Mouse (Mus musculus) ovary, postnatal 14 days (tissue): ENCODE data around the gene Tlr13.

ENCODE experiments used
- DNase-seq: peaks from one replicate; pipeline ENCODE4 v3.0.0; 2022; ENCODE audit warnings: low spot score

The Tlr13 gene

DNA sequence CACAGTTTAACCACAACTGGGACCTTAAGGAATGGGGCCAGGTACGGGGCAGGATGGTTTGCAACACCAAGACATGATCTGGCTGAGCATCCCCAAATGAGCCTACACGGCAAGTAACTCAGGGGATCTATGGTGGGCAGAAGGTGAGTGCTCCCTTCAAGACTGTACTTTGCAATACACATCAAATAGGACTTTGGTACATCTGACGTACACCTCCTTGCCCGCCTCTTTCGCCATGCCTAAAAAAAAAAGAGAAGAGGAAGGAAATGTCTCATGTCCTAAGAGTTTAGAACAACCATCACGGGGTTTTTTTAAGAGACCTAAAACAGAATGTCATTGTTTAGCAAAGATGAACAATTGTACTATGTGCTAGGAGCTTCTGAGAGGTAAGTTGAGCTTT, at the start of gene Tlr13:
Gene Tlr13 (plus strand): TSS at position 269 of the 400 bp plus-strand sequence.
- DNase-seq: no peak

DNA sequence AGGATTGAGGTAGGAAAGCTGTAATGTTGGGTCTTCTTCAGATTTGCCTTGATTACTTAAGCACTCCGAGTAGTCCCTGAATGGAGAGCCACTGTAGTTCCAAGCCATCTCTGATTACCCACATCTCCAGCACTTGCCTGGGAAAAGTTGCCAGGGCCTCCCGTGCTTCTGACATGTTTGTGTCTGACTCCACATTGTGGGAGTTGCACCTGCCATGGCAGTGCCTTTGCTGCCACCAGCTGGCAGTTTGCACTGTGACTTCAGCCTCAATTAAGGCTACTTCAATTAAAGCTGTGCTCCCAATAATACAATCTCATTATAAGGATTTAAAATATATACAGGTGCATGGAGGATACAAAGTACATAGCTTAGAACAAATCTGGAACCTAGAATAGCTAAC, 37.5 kb upstream of the Tlr13 start:
- DNase-seq: no peak

DNA sequence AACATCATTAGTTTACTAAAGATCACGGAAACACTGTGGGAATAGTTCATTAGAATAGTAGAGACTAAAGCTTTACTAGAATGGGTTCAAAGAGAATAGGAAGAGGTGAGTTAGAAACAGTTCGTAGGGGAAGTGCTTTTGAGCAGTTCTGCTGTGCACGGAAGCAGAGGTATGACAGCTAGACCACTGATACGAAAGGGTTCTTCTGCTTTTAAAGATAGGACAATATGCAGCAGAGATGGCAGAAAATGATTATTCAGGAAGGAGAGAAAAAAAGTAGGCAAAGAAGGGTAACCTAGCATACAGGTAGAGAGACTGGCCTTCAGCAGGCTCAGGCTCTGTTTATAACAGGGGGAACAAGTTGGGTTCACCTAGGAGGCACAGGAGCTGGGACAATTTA, 29.1 kb upstream of the Tlr13 start:
- DNase-seq: no peak

DNA sequence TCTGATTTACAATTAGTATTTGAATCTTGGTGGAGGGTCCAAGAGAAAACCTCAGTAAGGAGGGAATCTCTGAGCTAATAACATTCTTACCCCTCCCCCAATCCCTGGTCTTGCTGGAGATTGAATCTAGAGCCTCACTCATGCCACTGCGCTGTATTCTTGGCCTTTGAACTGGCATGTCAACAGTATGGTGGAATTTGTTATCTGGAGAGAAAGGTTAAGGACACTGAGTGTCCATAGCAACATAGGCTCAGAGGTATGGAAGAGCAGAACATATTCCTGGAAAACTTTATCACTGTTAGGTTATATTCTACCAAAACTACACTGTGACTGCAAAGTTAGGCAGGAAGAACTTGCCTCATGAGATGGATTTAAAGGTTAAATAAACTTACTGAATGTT, 28.3 kb upstream of the Tlr13 start:
- no peak for DNase-seq

DNA sequence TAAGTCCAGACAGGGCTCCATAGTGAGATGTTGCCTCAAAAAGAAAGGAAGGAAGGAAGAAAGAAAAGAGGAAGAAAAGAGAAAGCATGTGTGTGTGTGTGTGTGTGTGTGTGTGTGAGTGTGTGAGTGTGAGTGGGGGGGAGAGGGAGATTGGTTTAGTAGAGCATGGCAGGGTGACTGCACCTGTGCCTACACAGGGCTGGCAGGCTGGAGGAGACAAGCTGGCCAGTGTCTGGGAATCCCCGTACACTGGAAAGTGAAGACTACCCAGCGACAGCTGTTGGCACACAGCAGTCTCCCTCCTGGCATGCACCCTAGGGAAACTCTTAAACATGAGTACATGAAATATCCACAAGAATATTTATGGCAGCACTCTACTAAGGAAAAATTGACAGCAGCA, 20.2 kb upstream of the Tlr13 start:
- no peak for DNase-seq

DNA sequence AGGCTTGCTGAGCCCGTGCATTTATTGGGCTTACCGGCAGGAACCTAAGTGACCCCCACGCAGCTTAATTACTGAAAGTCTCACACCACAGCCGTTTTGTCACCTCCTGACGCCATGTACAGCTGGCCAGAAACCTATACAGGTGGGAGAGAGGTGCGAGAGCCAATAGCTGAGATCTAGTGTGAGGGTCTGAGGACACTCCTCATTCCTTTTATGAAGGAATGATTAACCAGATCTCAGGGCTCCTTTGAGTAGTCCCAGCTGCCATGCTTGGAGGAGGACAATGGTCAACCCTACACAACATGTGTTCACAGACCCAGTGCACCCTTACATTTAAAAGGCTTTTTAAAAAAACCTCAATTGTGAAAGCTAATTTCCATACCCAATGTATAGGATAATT, 14.7 kb upstream of the Tlr13 start:
- DNase-seq: no peak

DNA sequence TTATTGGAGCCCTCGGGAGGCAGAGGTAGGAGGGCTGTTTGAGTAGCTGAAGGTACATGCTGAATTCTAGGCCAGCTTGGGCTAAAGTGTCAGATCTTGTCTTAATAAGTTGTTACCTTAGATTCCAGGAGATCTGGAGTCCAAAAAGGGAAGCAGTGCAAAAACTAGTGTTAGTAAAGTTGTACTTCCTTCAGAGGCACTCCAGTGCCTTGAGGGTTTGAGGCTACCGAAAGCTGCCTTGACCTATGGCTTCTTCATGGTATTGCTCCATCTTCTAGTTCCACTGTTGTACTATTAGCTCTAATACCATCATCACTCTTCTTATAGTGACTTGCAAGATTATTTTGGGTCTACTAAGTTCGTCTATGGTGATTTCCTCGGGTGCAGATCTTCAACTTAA, 13.1 kb upstream of the Tlr13 start:
- no peak for DNase-seq

DNA sequence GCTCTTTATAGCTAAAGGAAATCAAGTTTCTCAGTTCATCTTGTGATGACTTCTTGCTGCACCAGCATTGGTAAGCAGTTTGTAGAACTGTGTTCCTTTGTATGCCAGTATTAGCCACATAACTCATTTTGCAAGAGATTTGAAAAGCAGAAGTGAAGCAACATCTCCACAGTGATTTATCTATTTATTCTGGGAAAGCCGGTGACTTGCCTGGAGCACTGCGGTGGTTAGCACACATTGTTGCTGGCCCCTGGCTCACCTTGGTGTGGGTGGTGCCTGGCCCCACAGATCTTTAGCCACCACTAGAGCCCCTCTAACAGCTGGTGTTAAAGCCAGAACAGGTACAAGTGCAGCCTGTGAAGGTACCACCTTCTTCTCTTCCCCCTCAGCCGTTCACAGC, 8.1 kb upstream of the Tlr13 start:
- no peak for DNase-seq

DNA sequence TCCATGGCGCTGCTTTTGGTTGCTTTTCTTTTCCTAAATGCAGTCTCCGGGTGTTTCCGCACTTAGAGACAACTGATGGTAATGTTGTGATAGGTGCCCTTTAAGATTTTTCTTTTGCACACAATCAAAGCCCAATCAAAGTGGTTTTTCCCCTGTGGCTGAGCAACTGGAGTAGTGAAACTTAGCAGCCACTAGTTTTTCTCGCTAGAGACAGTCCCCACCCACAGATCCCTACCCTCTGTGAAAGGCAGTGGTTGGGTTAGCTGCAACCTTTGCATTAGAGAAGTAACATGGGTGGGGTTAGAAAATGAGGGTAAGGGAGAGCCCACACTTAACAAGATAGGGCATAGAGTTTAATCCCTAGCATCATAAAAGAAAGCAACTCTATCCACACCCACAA, 7.5 kb upstream of the Tlr13 start:
- no peak for DNase-seq

DNA sequence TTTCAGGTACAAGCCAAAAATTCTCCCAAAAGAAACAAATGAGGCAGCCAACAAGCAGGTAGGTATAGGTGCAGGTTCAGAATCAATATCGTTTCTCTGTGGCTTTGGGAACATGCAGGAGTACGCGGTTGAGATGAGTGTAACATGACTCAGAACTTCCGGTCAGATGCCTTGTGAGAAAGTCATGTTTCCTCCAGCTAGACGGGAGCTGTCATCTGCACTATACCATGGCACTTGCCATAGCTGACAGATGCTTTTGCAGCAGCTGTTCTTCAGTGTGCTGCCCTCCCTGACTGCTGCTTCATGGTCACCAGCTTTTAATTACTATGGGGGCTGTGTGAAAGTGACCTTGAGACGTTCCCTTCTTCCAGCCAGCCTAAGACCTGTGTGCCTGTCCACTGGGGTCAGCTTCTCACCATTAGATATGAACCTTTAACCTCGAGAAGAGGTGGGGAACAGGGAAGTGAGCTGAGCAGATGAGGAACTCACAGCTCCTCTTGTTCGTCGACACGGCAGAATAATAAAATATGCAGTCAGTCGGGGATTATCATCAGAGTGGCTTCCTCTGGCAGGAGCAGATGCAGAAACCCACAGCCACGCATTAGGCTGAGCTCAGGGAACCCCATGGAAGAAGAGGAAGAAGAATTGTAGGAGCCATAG, 7.0 kb upstream of the Tlr13 start:
- DNase-seq: no peak

DNA sequence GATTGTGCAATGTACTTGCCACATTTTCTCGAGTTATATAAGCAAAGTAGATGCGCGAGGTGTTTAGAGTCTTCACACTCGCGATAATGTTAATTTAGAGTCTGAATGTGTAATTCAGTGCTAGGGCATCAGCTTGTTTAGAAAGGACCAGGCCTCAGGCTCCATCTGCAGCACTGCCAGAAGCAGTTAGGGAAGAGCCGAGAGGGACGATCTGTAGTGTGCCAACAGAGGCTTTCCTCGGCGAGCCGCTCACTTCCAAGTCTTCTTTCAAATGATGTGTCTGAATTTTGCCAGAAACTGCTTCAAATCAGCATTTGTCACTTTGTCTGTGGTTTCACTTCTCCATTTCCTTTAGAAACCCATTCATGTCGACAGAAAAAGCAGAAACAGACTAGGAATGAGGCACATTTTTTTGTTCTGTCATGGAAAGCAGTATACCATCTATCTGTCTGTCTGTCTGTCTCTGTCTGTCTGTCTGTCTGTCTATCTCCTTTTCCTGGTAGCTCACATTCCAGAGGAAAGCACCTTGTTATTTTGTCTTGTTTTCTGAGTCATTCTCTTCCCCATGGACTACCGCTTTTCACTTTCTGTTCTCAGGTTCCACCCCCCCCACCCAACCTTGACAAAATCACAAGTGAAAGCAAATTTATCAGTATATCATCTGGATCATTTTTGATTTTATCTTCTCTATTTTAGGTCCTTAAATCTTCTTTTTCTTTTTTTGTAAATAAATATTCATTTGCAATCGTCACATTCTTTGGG, 3.5 kb upstream of the Tlr13 start:
- no peak for DNase-seq

DNA sequence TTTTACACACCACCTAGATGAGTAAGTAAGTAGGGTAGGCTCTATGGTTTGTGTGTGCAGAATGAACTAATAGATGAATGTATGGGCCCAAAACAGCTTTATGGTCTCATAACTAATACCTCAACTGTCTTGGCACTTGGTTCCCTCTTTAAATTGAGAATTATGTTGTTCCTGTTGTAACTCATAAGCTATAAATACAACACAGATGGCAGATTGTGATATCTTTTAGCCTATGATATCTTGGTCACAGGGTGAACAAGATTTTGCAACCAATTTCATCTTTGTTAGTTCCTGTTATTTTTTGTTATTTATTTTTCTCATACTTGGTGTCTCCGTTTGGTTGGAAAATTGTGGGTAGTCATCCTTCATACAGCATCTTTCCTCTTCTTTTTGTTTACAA, 5.2 kb downstream of the Tlr13 start:
- no peak for DNase-seq

DNA sequence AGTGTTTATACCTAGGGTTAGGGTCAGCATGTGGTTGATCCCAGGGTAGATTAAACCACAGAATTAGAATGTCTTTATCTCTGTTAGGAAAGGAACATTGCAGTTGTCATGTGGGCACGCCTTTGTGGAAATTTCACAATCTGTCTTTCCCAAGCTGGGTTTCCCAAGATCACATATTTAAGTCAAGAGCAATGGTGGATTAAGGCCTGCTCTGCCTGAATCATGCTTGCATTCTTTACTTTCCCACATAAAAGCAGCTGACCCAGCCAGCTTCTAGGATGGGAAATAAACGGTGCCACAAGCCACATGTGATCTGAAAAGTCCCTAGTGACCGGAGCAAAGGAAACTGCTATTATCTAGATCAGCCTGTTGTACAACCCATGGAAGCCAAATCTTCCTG, 6.5 kb downstream of the Tlr13 start:
- no peak for DNase-seq

DNA sequence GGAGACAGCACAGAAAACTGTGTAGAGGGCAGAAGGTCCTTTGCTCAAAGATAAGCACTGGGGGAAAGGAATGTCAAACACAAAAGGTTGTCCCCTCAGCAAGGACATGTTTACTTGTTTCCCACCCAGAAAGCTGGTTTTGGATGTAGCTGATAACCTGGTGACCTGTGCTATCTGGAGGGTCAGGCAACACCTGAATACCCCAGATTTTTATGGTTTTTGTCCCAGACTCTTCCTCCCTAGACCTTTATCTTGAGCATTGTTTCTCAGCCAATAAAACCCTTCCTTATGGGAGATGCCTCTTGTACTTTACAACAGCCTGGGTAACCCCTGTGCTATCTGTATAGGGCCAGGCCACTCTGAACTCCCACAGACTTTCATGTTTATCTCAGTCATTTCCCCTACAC, 11.2 kb downstream of the Tlr13 start:
- no peak for DNase-seq

DNA sequence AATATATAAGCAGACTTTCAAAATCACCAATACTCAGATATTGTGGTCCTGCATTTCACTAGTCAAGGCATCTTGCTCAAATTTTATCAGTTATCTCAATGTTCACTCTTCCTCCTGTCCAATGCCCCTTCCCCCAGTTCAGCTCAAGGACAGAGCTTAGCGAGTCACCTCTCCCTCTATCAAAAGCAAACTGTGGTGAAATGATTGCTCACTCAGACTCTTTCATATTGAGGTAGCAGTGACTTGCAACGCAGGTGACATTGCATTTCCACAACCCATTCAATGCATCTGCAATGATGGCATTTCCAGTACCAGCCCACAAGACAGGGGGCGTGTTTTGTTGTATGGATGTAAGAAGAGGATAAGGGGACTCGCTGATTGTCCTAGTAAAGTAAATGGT, 12.9 kb downstream of the Tlr13 start:
- no peak for DNase-seq

DNA sequence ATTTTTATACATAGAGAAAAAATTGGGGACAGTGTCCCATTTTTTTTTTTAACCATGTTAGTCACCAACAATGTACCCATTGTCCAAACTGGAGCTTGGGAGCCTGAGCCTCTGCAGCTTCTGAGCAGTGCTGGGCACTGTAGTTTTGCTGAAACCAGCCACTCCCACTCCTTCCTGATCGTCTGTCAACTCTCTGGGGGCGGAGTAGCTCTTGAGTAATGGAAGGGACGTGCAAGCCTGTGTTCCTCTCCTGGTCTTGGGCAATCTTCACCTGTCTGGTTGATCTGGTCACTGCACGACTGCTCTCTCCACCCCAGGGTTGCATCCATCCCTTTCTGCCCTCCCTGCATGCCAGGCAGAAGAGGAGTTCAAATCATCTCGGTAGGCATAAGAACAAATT, 21.0 kb downstream of the Tlr13 start:
- no peak for DNase-seq

DNA sequence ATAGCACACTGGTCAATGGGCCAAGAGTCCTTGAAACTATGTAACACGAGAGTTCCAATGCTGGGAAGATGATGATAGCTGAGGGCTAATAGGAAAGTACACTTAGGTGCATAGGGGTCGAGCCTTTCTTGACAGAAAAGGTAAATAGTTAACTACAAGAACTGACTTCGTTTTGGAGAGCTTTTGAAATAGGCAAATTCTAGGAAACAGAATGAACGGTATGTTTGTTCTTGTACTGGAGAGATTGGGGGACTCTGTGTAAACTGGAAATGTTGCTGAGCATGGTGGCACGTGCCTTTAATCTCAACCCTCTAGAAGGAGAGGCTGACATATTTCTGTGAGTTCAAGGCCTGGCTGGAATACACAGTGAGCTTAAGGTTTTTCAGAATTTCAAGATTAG, 21.6 kb downstream of the Tlr13 start:
- no peak for DNase-seq

DNA sequence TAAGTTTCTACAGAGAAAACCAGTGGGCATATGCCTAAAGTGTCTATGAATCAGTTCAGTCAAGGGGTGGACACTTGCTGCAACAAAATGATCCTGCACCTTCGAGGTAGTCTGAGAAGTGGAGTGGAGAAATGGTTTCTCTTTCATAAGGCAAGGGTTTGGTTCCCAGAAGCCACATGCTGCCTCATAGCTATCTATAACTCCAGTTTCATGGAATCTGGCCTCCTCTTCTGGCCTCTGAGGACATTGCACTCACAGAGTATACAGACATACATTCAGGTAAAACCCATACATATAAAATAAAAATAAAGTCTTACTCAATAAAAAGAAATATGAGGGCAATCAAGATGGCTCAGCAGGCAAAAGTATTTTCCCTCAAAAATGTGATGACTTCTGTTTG, 22.1 kb downstream of the Tlr13 start:
- DNase-seq: no peak

DNA sequence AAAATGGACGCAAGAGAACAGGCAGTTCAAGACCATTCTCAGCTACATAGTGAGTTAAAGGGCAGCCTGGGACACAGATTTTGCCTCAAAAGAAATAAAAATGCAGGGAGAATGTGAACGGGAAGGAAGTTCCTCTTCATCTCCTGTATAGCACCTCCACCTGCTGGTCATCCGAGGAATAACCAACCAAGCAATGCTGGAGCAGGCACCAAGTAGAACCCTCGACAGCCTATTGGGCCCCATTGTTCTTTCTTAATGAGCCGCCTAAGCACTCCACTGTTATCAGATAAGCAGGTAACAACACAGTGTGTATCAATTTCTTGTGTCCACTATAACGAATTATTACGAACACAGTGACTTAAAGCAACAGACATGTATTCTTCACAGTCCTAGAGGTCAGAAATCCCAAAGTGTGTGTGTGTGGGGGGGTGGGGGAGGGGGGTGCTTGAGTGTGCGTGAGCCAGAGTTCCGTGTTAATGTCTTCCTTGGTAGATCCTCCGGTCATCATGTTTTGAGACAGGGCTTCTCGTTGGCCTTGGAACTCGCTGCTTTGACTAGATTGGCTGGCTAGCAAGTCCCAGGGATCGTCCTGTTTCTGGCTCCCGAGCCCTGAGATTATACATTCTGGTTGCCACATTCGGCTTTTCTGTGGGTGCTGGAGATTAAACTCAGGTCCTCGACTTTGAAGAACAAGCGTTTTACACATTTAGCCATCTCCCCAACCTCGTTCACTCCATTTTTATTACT, 28.3 kb downstream of the Tlr13 start:
- peak; percentile 59 for DNase-seq

DNA sequence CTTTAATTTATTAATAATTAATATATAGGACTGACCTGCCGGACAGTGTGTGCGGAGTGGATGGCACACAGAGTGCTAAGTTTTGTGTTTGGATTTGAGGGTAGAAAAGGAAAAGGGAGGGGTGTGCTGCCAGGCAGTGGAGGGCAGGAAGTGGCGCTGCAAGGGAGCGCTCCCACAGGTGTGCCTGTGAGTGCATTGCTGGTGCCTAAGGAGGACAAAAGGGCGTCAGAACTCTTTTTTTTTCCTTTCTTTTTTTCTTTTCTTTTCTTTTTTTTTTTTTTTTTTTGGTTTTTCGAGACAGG, 28.8 kb downstream of the Tlr13 start:
- no peak for DNase-seq

DNA sequence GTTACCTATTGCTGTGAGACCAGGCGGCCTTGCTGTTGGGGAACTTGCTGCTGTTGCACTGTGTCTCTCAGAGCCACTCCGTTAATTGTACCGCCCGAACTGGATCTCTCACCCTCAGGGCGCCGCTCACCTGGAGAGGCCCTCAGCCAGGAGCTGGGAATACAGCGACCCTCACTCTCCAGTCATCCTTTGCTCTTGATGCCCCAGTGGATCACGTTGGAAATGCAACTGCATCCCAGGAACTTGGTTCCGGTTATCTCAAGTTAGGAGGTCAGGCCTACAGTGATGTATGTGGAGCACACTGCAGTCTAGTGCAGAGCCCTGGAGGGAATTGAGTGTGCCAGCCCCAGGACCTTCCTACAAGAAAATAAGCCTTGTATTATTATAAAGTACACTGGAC, 33.3 kb downstream of the Tlr13 start:
- DNase-seq: no peak

DNA sequence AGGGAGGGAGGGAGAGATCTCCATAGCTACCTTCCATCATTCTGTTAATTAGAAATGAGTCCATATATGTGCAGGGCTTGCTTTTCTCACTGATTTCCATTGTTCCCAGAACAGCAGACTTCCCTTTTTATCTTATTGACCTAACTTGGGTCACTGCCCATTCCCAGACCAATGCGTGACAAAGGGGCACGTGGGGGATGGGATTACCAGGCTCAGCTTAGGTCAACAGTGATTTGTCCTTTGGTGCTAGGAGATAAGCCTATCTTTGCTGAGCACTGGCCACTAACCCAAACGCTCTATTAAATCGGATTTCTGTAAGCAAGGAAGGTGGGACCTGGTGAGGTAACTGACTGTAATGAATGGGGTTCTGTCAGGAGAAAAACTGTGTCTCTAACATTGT, 41.3 kb downstream of the Tlr13 start:
- DNase-seq: no peak

DNA sequence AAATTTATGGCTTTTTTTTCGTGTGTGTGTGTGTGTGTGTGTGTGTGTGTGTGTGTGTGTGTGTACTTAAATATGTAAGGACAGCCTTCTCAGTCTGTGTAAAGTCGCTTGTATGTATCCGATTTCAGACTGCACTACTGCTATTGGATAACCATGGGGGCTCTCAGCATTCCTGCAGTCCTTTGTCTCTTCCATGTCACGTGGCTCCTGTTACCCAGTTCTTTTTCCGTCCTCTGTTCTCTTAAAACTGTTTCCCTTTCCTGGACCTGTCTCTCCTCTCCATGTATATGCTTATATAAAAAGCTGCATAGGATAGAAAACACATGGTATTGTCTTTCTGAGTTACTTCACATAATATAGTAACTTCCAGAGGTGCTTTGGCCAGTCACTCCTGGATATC, 42.7 kb downstream of the Tlr13 start:
- no peak for DNase-seq
